Mouse (Mus musculus): ENCODE data around the gene Usp12. TPM values are rescaled to one million over a fixed set of nuclear protein-coding genes. Genes with fewer than 3 reads are reported as not detected.
A peak's percentile ranks its signal among the peaks of the same experiment; 100 is the strongest.

The Usp12 gene
- total RNA-seq, 2 experiments from 2014 or later: 14.2 to 35.3 TPM

- ATAC-seq (replicated peaks; ENCODE audit: poor library complexity): no peak
Measured at GRCm38 (mm10) chr5:146700099-146700498, 94.7 kb downstream of the Usp12 start.

GRCm38 (mm10) chr5:146699433-146700019 lies 95.3 kb downstream of the Usp12 start:
- peak; percentile 9 for ATAC-seq (replicated peaks; ENCODE audit: poor library complexity)

- ATAC-seq (replicated peaks; ENCODE audit: poor library complexity): no peak
Measured at GRCm38 (mm10) chr5:146695543-146695942, 99.3 kb downstream of the Usp12 start.

- ATAC-seq (replicated peaks; ENCODE audit: poor library complexity): peak; percentile 62
Measured at GRCm38 (mm10) chr5:146692976-146693361, 101.8 kb downstream of the Usp12 start.

- ATAC-seq (replicated peaks; ENCODE audit: poor library complexity): no peak
Measured at GRCm38 (mm10) chr5:146692361-146692975, 102.3 kb downstream of the Usp12 start.

GRCm38 (mm10) chr5:146691745-146692144 lies 103.1 kb downstream of the Usp12 start:
- peak; percentile 42 for ATAC-seq (replicated peaks; ENCODE audit: poor library complexity)

GRCm38 (mm10) chr5:146687541-146688313 lies 107.1 kb downstream of the Usp12 start:
- ATAC-seq (replicated peaks; ENCODE audit: poor library complexity): peak; percentile 35

- no peak for ATAC-seq (replicated peaks; ENCODE audit: poor library complexity)
Measured at GRCm38 (mm10) chr5:146686954-146687353, 107.9 kb downstream of the Usp12 start.

Other genes starting within 250 kb of the Usp12 start
- not detected in 2 replicates for gene Gm3415, start 238.9 kb downstream of the Usp12 start, total RNA-seq (2015)
- gene Gm3415, start 238.9 kb downstream of the Usp12 start, total RNA-seq (2017): not detected in 2 replicates
- gene Gpr12, start 209.8 kb downstream of the Usp12 start, total RNA-seq (2015): not detected in 2 replicates
- gene Gpr12, start 209.8 kb downstream of the Usp12 start, total RNA-seq (2017): not detected in 2 replicates
- gene Rpl21, start 37.9 kb upstream of the Usp12 start, total RNA-seq (2015): 2,785 and 2,819 TPM in 2 replicates
- gene Rpl21, start 37.9 kb upstream of the Usp12 start, total RNA-seq (2017): 2,136 and 2,277 TPM in 2 replicates
- 0.47 TPM in 1 of 2 replicates, not detected in the other for gene Rasl11a, start 50.1 kb upstream of the Usp12 start, total RNA-seq (2015)
- gene Rasl11a, start 50.1 kb upstream of the Usp12 start, total RNA-seq (2017): not detected in 2 replicates
- gene Gtf3a, start 153.7 kb upstream of the Usp12 start, total RNA-seq (2015): 115 and 127 TPM in 2 replicates
- gene Gtf3a, start 153.7 kb upstream of the Usp12 start, total RNA-seq (2017): 162 and 163 TPM in 2 replicates
- 8.5 and 14.5 TPM in 2 replicates for gene Mtif3, start 168.8 kb upstream of the Usp12 start, total RNA-seq (2015)
- 27.3 and 38.0 TPM in 2 replicates for gene Mtif3, start 168.8 kb upstream of the Usp12 start, total RNA-seq (2017)

All from megakaryocyte progenitor cell, adult 5-6 weeks (primary cell).